Mouse (Mus musculus) right cerebral cortex, postnatal 25 days (tissue): ENCODE measurements at regions not wholly inside any gene's neighbourhood (a gene's known extent, or its start where the extent isn't known, plus 50 kb on each side); places are given as distances from the start of the nearest gene placed in this dataset.

Experiments
- DNase-seq: peaks from one replicate; pipeline ENCODE4 v3.0.0; 2022

GRCm38 (mm10) chr6:141149170-141149917 is 99.7 kb upstream of the Pde3a start:
- DNase-seq, result no peak

DNA sequence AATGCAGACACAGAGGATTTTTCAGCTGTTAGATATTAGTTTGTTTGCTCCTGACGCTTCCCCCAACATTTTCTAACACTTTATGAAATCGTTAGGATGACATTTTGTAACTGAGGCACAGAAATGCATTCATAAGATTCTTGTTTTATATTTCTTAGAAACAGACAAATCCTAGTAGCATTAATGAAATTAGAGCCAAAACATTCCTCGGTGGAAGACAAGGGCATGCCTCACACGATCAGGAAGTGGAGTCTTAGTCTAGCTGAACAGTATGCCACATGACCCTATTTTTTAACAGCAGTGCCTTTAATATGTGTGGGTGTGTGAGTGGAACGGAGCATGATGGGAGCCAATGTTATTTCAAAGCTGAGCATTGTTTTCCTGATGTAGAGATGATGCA is 89.7 kb upstream of the Pde3a start:
- no peak for DNase-seq

DNA sequence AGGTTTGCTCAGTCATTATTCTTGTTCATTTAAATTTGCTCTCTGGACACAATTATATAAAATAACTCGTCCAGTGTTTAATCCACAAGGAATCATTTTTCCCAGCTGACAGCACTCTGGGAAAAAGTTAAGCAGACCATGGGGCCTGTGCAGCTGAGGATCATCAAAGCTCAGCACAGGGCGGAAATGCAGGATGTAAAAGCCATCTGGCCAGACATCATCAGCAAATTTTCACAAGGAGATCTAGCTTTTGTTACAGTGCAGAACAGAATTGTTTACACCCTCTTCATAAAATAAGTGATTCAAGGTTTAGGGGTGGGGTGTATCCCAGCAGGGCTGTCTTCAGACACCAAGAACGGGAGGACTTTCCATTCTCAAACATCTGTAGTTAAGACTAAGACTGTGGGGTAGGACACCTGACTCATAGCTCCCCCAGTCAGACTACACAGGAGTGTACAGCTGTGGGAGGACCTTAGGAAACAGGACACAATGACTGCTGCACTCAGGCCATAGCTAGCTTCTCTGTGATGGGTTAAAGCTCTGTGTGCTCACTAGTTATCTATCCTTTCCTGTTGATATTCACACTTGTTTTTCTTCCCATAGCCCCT is 87.3 kb upstream of the Pde3a start:
- no peak for DNase-seq

- DNase-seq, result no peak
Observed at GRCm38 (mm10) chr6:141167270-141167669, 81.8 kb upstream of the Pde3a start.

- no peak for DNase-seq
Observed at GRCm38 (mm10) chr6:141168356-141168755, 80.7 kb upstream of the Pde3a start.

- no peak for DNase-seq
Observed at GRCm38 (mm10) chr6:141183782-141184181, 65.3 kb upstream of the Pde3a start.

DNA sequence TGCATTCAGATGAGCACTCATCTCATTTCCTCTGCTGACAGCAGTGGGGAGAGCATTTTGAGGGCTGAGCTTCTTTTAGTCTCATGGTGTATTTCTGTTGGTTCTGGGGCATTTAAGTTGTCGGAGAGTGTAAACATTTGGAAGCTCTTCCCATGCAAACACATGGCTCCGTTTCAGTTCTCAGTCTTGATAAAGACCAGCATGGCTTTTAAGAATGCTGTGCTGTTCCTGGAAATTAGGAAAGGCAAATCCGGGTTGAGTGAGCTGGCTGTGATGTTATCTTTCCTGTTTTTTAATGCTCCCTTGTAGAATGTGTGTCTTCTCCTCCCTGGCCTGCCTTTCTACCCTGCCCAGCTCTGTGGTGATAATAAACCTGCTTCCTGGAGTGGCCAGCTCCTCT is 61.0 kb upstream of the Pde3a start:
- DNase-seq, result no peak

DNA sequence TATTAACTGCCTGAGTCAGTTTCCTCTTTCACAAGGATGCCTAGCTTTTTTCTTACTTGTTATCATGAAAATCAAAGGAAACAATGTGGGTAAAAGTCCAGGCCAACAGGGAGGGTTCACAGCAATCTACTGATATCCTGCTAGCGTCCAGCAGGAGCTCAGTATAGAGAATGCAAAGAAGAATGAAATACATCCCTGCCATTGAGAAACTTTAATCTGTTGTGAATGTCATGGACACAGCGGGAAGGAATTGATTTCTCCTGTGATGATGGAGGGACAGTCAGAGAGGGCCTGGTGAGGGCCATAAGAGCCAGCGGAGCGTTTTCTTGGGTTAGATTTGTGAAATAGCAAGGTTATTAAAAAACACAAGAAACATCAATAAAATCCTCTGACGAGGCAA is 60.0 kb upstream of the Pde3a start:
- DNase-seq, result no peak

GRCm38 (mm10) chr6:141189701-141190100 is 59.4 kb upstream of the Pde3a start:
- DNase-seq, result no peak

- DNase-seq, result no peak
Observed at GRCm38 (mm10) chr6:141190383-141190782, 58.7 kb upstream of the Pde3a start.

DNA sequence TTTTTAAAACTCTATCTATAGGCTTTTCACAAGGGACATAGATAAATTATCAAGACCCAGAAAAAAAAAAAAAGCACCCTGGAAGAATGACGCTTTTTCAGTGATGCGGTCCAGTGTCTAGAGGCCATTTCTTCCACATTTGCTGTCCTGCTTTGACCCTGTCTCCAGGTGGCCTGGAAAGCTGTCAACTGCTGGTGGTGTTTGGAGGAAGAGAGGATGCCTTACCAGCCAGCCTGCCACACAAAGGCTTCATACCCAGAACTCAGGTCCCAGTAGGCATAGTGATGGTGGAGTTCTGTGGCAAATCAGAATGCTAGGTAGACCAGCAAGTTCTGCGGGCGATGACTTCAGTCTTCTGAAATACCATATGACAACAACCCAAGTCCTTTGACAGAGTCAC is 51.6 kb upstream of the Pde3a start:
- no peak for DNase-seq
